Mouse (Mus musculus): ENCODE data around the gene Tm9sf4. TPM values are rescaled to one million over a fixed set of nuclear protein-coding genes. Genes with fewer than 3 reads are reported as not detected.

Gene Tm9sf4
- polyA plus RNA-seq, 1 experiment, result 22.0 TPM

GRCm38 (mm10) chr2:153147715-153148114 lies 13.4 kb upstream of the Tm9sf4 start:
- no peak for TF ChIP-seq GATA1 (IDR thresholded peaks at IDR 0.05; ENCODE audit: low read length)

GRCm38 (mm10) chr2:153149742-153150141 lies 11.4 kb upstream of the Tm9sf4 start:
- TF ChIP-seq GATA1 (IDR thresholded peaks at IDR 0.05; ENCODE audit: low read length), result no peak

- TF ChIP-seq GATA1 (IDR thresholded peaks at IDR 0.05; ENCODE audit: low read length), result no peak
Measured at GRCm38 (mm10) chr2:153151026-153151425, 10.1 kb upstream of the Tm9sf4 start.

- no peak for TF ChIP-seq GATA1 (IDR thresholded peaks at IDR 0.05; ENCODE audit: low read length)
Measured at GRCm38 (mm10) chr2:153151926-153152665, 9.0 kb upstream of the Tm9sf4 start.

- TF ChIP-seq GATA1 (IDR thresholded peaks at IDR 0.05; ENCODE audit: low read length), result no peak
Measured at GRCm38 (mm10) chr2:153153033-153153450, 8.1 kb upstream of the Tm9sf4 start.

- no peak for TF ChIP-seq GATA1 (IDR thresholded peaks at IDR 0.05; ENCODE audit: low read length)
Measured at GRCm38 (mm10) chr2:153157270-153157669, 3.8 kb upstream of the Tm9sf4 start.

- TF ChIP-seq GATA1 (IDR thresholded peaks at IDR 0.05; ENCODE audit: low read length), result no peak
Measured at GRCm38 (mm10) chr2:153160133-153160532, 970 bp upstream of the Tm9sf4 start.

GRCm38 (mm10) chr2:153161684-153162080 lies 579 bp downstream of the Tm9sf4 start:
- TF ChIP-seq GATA1 (IDR thresholded peaks at IDR 0.05; ENCODE audit: low read length), result no peak

- TF ChIP-seq GATA1 (IDR thresholded peaks at IDR 0.05; ENCODE audit: low read length), result no peak
Measured at GRCm38 (mm10) chr2:153167136-153167535, 6.0 kb downstream of the Tm9sf4 start.

- no peak for TF ChIP-seq GATA1 (IDR thresholded peaks at IDR 0.05; ENCODE audit: low read length)
Measured at GRCm38 (mm10) chr2:153168134-153168820, 7.2 kb downstream of the Tm9sf4 start.

GRCm38 (mm10) chr2:153170490-153171224 lies 9.6 kb downstream of the Tm9sf4 start:
- no peak for TF ChIP-seq GATA1 (IDR thresholded peaks at IDR 0.05; ENCODE audit: low read length)

GRCm38 (mm10) chr2:153171966-153172365 lies 10.9 kb downstream of the Tm9sf4 start:
- TF ChIP-seq GATA1 (IDR thresholded peaks at IDR 0.05; ENCODE audit: low read length), result no peak

GRCm38 (mm10) chr2:153175995-153176570 lies 15.0 kb downstream of the Tm9sf4 start:
- TF ChIP-seq GATA1 (IDR thresholded peaks at IDR 0.05; ENCODE audit: low read length), result no peak

GRCm38 (mm10) chr2:153177188-153177587 lies 16.1 kb downstream of the Tm9sf4 start:
- no peak for TF ChIP-seq GATA1 (IDR thresholded peaks at IDR 0.05; ENCODE audit: low read length)

- no peak for TF ChIP-seq GATA1 (IDR thresholded peaks at IDR 0.05; ENCODE audit: low read length)
Measured at GRCm38 (mm10) chr2:153179126-153179860, 18.2 kb downstream of the Tm9sf4 start.
